Mouse (Mus musculus): ENCODE results near the gene Srgap2. TPM values are rescaled to one million over a fixed set of nuclear protein-coding genes. Genes with fewer than 3 reads are reported as not detected.
"Not testable (repeated sequence)": the region's sequence is repeated elsewhere in the genome, so short reads cannot be mapped to it uniquely, and the experiment has no call there.

Srgap2 gene
- total RNA-seq, 4 experiments from 2014 or later: 23.5 to 40.0 (median 32.9) TPM

DNA sequence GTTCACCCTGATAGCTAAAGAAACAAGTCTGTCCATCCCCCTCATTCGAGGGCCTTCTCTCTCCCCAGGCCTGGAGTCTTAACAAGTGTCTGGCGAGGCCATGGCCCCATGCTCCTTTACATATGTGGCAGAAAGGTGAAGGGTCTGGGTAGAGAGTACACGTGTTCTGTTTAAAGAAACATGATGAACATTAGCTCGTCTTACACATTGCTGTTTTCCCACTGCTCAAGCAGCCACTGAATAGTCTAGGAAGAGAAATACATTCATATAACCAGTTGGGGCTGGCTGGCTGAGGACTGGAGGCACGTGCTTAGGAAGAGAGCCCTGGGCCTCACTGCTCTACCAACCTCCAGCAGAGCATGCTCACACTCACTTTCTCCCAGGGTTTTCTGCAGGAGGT is 191.1 kb downstream of the Srgap2 start:
- no peak for DNase-seq

- DNase-seq: peak; percentile 32
These were observed 191.5 kb downstream of the Srgap2 start for GRCm38 (mm10) chr1:131335604-131336003.

GRCm38 (mm10) chr1:131331180-131331579 is 196.0 kb downstream of the Srgap2 start:
- DNase-seq: no peak

DNA sequence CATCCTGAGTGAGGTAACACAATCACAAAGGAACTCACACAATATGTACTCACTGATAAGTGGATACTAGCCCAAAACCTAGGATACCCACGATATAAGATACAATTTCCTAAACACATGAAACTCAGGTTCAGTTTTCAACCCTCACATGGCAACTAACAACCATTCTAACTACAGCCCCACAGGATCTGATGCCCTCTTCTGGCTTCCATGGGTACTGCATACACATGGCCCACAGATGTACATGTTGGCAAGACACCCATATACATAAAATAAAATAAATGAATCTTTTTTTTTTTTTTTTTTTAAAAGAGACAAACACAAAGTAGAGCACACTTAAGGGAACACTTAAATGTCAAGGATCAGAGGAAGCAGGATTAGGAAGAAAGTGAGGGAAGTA is 198.1 kb downstream of the Srgap2 start:
- DNase-seq: not testable (repeated sequence)

- no peak for DNase-seq
These were observed 200.0 kb downstream of the Srgap2 start for GRCm38 (mm10) chr1:131327167-131327566.

DNA sequence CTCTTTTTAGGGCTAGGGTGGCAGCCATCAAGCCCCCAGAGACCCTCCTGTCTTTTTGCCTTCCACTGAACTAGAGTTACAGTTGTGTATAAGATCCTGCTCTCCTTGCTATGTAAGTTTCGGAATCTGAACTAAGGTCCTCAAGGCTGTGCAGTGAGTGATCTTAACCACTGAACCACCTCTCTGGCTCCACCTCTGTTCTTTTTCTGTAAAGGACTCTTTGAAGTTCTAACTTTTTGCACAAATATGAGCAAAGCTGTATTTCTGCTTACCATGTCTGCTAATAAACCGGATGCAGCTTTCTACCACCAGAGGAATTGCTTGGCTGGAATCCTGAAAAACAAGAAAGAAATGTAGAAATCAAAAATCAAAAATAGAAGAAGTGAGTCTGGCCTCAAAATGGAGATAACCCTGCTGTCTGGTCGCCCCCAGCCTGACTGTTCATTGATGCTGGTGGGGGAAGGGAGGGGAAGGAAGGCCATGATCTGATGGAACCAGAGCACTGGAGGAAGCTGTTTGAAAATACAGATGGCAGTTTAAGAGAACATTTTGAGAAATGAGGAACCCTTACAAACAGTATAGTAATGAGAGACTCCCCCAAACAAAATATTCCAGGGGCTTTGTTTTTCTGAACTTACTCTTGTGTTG is 202.2 kb downstream of the Srgap2 start:
- DNase-seq: no peak

DNA sequence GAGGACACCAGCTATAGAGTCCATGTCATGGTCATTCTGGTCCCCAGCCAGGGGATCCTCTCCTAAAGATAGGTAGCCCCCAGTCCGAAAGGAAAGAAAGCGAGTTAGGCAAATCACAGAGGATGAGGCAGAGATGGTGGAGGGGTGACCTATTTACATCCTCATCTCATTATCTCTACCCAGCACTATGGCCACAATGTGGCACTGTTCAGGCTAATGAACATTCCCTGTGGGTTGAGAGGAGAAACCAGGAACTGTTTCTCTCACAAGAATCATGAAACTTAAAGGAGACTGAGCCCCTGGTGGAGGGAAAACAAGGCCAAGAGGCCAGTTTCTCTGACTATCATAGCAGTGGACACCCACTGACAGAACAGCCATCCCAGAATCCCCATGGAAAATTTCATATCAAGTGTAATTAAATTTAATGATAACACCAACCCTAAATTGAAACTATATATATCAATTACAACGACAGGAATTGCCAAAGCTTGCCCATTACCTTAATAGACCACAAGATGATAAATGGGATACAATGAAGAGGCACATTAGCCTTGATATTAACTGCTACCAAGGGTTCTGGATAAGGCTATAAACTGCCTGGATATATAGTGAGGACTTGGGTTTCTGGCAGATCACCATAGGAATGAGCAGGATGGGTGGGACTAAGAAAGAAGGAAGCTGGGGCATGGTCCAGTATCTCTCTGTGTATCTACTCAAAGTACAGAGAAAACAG is 207.4 kb downstream of the Srgap2 start:
- no peak for DNase-seq

- no peak for DNase-seq
These were observed 208.8 kb downstream of the Srgap2 start for GRCm38 (mm10) chr1:131318397-131318796.

DNA sequence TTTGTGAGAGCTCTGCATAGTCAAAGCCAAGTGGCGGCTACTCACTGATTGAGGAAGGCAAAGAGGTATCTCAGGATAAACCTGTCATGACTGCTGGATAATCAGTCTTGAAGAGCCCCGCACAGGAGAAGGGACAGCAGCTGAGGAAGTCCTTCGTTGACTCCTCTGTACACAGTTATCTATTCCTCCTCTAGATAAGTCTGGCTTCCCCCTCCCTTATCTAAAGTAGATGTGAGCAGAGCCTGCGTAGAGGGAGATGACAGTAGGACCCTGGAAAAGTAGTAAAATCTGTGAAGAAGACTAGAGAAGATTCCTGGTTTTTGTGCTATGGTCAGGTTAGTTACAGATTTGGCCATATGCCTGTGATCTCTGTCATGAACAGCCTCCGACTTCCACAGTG is 209.5 kb downstream of the Srgap2 start:
- DNase-seq: no peak

DNA sequence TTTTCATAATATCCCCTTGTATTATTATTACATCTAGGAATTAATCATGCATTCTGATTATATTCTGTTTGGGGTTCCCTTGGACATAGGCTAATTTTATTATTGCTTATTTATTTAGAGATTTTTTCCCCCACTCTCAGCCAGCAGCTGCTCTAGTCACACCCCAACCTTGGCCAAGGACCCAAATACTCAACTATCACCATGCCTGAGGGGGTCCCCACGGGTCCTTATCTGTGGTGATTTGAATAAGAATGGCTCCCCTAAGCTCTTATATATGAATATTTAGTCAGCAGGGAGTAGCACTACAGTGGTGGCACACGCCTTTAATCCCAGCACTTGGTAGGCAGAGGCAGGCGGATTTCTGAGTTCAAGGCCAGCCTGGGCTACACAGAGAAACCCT is 215.9 kb downstream of the Srgap2 start:
- DNase-seq: no peak

DNA sequence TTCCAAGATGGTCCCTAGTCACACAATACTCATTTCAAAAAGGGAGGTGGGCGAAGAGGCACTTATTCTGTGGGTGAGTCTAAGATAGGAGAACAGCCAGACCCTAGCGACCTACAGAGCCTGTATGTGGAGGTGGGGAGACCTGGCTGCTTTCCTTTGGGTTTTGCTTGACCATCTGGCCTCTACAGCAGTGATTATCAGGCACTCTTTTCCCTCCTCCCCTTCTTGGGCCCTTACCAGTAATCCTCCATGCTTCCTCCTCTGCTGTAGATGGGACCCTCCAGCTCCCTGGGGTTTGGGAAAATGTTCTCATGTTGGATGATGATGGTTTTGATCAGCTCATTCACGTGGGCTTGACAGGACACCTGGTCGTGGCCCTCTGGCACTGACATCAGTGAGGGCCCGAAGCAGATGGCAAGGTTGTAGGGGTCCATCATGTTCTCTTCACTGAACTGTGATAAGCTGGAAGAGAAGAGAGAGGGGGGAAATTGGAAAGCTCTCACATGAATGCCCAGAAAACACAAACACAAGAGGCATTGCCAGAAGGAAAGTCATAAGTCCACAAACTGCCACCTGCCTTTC is 216.8 kb downstream of the Srgap2 start:
- DNase-seq: no peak

DNA sequence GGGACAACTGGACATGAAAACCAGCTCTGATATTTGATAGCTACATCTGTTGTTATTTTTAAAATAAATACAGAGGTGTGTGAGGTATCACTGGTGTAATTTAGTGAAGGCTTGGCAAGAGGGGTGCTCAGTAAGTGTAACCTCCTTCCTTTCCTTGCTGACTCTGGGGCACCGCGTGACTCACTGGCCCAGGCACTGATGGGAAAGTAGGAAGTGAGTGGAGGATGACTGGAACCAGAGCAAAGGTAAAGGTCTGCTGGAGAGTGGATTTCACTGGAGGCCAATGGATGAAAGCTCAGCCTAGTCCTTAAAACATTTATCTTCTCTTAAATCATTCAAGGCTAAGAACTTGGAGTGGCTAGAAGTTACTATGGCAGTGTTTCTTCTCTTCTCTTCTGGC is 226.4 kb downstream of the Srgap2 start:
- DNase-seq: no peak

DNA sequence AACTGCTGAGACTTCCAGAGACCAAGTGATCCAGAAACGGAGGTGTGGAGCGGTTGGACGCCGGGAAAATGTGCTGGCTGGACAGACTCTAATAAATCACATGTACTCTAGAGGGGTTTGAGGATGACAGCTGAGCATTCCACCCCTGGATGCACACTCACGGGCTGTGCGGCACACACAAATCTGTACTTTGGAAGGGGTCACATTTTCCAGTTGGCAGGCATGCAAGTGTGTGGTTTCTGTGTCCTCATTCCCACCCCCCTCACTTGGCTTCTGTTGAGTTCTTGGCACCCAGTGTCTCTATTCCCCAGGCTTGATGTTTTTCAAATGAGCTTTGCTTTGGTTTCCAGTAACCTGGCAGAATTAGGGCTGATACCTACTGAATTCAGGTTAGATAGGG is 227.4 kb downstream of the Srgap2 start:
- no peak for DNase-seq

- DNase-seq: no peak
These were observed 227.9 kb downstream of the Srgap2 start for GRCm38 (mm10) chr1:131299240-131299639.

DNA sequence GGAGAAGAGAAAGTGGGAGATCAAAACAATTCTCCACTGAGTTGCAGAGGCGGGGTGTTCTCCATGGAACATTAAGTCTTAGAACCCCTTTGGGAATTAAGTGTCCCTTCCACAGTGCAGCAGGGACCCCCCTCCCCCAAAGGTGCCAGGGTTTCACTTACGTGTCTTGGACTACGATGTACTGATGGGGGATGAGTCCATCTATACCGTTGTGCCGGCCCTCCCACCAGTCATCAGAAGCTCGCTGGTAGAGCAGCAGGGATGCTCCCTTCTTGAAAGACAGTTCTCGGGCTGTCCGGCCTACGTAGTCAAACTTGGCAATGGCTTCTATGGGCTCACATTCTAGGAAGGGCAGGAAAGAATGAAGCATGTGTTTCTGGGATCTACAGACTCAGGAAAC is 229.0 kb downstream of the Srgap2 start:
- DNase-seq: no peak

GRCm38 (mm10) chr1:131296726-131297125 is 230.4 kb downstream of the Srgap2 start:
- DNase-seq: no peak

DNA sequence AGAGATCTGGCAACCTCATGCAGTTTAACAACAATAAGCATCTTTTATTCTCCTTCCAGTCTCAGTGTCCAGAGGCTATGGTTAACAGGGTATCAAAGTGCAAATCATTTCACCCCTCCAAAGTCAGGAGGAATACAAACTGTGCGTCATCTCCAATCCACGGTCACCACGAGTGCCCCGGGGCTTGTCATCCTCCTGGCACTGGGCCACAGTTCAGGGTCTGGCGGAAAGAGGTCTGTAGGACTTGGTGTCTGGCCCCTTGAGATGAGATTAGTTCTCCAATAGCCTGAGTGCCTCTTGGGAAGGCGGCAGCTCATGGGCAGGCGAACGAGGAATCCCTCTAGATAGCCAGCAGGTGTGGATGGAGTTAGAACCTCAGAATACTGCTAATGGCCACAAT is 232.0 kb downstream of the Srgap2 start:
- no peak for DNase-seq

DNA sequence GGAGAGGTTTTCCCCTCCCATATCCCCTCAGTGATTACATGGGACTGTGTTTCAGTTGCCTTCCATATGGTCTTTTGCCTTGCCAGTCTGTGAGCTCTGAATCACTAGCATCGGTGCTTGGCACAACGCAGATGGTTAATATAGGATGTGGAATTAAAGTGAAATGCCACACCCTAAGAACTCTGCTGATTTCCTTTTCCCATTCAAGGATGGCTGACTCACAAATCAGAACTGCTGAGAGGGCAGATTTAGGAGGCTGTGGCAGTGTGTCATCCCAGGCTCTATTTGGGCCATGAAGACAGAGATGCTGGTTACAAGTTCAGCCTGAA is 233.3 kb downstream of the Srgap2 start:
- no peak for DNase-seq

DNA sequence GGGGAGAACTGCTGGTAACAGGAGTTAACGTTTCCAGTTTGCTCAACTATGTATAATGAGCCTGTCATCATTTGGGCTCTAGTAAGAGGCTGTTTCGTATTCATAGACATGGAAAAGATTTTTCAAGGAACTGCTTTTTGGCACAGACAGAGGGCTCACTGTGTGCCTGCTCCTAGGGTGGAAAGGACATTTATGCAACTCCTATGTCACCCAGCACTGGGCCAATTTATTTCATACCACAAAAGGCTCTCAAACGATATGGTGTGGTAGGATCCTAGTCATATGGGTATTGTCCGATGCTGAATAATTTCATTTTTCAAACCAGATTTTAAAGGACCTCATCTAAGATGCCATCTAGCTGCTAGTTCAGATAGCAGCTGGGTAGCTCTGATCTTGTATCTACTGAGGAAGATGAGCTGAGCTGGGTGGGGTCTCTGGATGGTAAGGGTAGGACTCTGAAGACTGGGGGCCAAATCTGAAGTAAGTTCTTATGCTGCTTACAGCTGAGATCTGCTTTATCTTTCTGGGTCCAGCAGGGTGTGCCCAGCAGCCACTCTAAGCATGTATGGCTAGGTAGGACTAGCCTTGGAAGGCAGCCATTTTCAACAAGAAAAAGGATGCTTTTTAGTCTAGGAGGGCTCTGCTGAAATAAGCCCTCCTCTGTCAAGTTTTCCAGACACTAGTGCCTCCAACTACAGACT is 233.8 kb downstream of the Srgap2 start:
- no peak for DNase-seq

- no peak for DNase-seq
These were observed 236.5 kb downstream of the Srgap2 start for GRCm38 (mm10) chr1:131290648-131291047.

DNA sequence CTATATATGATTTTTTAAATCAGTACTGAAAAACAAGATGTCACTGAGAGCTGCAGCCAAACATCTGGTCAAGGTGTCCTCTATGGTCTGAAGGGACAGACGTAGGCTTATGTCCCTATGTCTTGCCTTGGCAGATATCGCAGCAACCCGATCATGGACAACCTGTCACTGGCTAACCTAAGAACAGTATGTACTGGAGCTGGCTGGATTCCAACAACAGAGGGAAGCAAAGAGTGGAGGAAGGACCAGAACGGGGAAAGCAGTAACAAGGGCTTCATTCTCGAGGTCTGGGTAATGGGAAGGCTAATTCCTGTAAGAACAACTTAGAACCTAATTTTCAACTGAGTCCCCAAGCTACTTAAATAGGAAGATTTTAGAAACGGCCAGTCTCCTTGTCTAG is 238.2 kb downstream of the Srgap2 start:
- DNase-seq: no peak

DNA sequence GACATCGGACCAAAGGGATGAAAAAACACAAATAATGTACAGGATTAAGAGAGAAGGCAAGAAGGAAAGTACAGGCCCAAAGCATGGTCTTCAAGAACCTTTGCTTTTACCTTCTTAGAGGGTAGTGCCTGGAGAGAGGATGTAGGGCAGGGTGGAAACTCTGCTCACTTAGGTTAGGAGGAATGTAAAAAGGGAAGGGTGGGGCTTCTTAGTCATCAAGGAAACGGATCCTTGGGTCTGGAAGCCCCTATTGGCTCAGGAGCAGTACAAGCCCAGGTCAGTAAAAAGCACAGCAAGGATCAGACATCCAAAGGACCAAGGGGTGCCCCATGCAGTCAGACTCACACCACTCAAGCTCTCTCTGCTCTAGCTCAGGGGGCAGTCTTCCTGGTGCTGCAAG is 239.9 kb downstream of the Srgap2 start:
- DNase-seq: no peak

DNA sequence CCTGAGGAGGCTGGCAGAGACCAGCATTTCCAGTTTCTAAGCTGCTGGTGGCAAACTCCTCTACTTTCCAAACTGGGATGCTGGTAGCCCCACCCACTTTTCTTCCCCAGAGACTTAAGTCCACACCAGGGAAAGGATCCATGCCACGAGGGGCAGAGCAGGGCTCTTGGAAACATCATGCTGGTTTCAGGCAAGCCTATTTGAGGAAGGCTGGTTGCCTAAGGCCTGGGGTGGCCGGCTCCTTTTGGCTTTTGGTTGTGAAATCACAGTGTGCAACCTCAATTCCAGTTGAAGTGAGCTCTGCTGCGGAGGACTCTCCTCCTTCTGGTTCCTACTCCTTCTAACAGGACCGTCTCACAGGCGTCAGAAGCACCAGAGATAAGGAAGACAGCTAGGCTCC is 240.3 kb downstream of the Srgap2 start:
- DNase-seq: no peak

DNA sequence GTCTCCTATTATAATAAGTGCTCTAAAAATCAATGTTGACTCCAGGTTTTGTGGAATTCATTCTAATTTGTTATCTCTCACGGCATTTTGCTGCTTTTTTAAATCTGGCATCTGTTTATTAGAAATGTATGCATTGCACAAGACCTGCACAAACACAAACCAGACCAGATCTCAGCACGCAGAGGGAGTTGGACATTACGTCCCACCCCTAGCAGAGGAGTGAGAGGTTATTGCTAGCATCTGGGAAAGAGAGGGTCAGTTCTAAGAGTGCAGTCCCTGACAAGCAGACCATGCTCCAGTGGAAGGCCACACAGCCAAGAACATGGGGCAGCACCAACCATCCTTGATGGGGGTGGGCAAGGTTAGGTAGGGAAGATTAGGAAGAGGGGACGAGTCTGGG is 242.5 kb downstream of the Srgap2 start:
- DNase-seq: no peak

Measured in adrenal gland, adult 8-10 months (tissue).